ENCODE assay signal across 22 mouse cellular contexts in genomic region chr10:105727353-105727752, GRCm38 (mm10).
DNase-seq lines count a peak whose midpoint lies in the region; ATAC-seq and TF ChIP-seq lines count a peak whose summit lies in the region.
"Had no signal": no experiment of that assay in that cellular context is flagged by ENCODE, and none has a peak within 500 bp of the region (broad histone marks: within the 10 kb centered on the region; RNA-seq: fewer than 3 reads in every experiment).

No protein-coding gene starts in this region.

- WGBS in forebrain, embryonic 13.5 days: 57% methylated on average over 6 of the region's 6 CpGs
- 90% methylated on average over 6 of the region's 6 CpGs for WGBS in forebrain, embryonic 10.5 days
- 61% methylated on average over 6 of the region's 6 CpGs for WGBS in forebrain, embryonic 14.5 days
- 53% methylated on average over 6 of the region's 6 CpGs for WGBS in forebrain, postnatal 0 days

- H3K27ac ChIP-seq in forebrain, embryonic 13.5 days: no peak overlapping the region
- H3K27ac ChIP-seq in forebrain, embryonic 10.5 days: no peak overlapping the region
- no peak overlapping the region for H3K27ac ChIP-seq in forebrain, embryonic 14.5 days (ENCODE audit: low read depth, low read length)
- no peak overlapping the region for H3K27ac ChIP-seq in forebrain, postnatal 0 days (ENCODE audit: low read depth, low read length)
- H3K27ac ChIP-seq: embryonic facial prominence, embryonic 12.5 days; embryonic facial prominence, embryonic 15.5 days; heart, adult 2 months; hindbrain, embryonic 12.5 days; hindbrain, embryonic 15.5 days had no signal

- DNase-seq in forebrain, embryonic 10.5 days (ENCODE audit: extremely low spot score, low spot score): no peak
- peak; percentile 14 for DNase-seq in 416B (ENCODE audit: low read depth)
- DNase-seq in forebrain, embryonic 14.5 days (ENCODE audit: low spot score): no peak
- DNase-seq in forebrain, postnatal 0 days: no peak
- DNase-seq in heart, adult 9 months (ENCODE audit: low spot score in 2 of 2): no peak
- no peak for DNase-seq in embryo, embryonic 9.5 days (ENCODE audit: extremely low spot score)
- DNase-seq: adrenal gland, adult 8-10 months; adrenal gland, postnatal 25 days; cerebellum, adult 18-20 months; cerebellum, adult 9-10 months; cerebellum, postnatal 14 days; gastrocnemius, postnatal 10 days; gastrocnemius, postnatal 36 days; heart, adult 2 months had no signal

- H3K36me3 ChIP-seq in forebrain, embryonic 13.5 days (ENCODE audit: poor library complexity, severe bottlenecking): no peaks in the 10 kb centered on the region
- no peaks in the 10 kb centered on the region for H3K36me3 ChIP-seq in forebrain, embryonic 10.5 days (replicated peaks)
- no peaks in the 10 kb centered on the region for H3K36me3 ChIP-seq in forebrain, embryonic 14.5 days (ENCODE audit: control insufficient read depth, insufficient read depth, low read length)
- no peaks in the 10 kb centered on the region for H3K36me3 ChIP-seq in forebrain, postnatal 0 days (ENCODE audit: insufficient read depth)
- H3K36me3 ChIP-seq: embryonic facial prominence, embryonic 12.5 days; embryonic facial prominence, embryonic 15.5 days; hindbrain, embryonic 12.5 days; hindbrain, embryonic 15.5 days had no signal

- no peak overlapping the region for H3K4me2 ChIP-seq in forebrain, embryonic 13.5 days
- no peak overlapping the region for H3K4me2 ChIP-seq in forebrain, embryonic 14.5 days (ENCODE audit: low read length)
- no peak overlapping the region for H3K4me2 ChIP-seq in forebrain, postnatal 0 days (ENCODE audit: low read depth)
- H3K4me2 ChIP-seq: embryonic facial prominence, embryonic 12.5 days; embryonic facial prominence, embryonic 15.5 days; heart, embryonic 11.5 days; hindbrain, embryonic 12.5 days; hindbrain, embryonic 15.5 days had no signal

- H3K4me1 ChIP-seq in forebrain, embryonic 13.5 days: no peaks in the 10 kb centered on the region
- no peaks in the 10 kb centered on the region for H3K4me1 ChIP-seq in forebrain, embryonic 10.5 days
- no peaks in the 10 kb centered on the region for H3K4me1 ChIP-seq in forebrain, embryonic 14.5 days (ENCODE audit: control insufficient read depth, insufficient read depth, low read length)
- no peaks in the 10 kb centered on the region for H3K4me1 ChIP-seq in forebrain, postnatal 0 days (ENCODE audit: insufficient read depth)
- H3K4me1 ChIP-seq: embryonic facial prominence, embryonic 12.5 days; embryonic facial prominence, embryonic 15.5 days; hindbrain, embryonic 12.5 days; hindbrain, embryonic 15.5 days had no signal

- no peak overlapping the region for H3K4me3 ChIP-seq in forebrain, embryonic 13.5 days
- H3K4me3 ChIP-seq in forebrain, embryonic 10.5 days: no peak overlapping the region
- no peak overlapping the region for H3K4me3 ChIP-seq in forebrain, embryonic 14.5 days (ENCODE audit: low read depth, low read length)
- no peak overlapping the region for H3K4me3 ChIP-seq in forebrain, postnatal 0 days (ENCODE audit: low read depth, low read length)
- H3K4me3 ChIP-seq: embryonic facial prominence, embryonic 12.5 days; embryonic facial prominence, embryonic 15.5 days; heart, adult 2 months; hindbrain, embryonic 12.5 days; hindbrain, embryonic 15.5 days had no signal

- no peaks in the 10 kb centered on the region for H3K27me3 ChIP-seq in forebrain, embryonic 13.5 days
- no peaks in the 10 kb centered on the region for H3K27me3 ChIP-seq in forebrain, embryonic 10.5 days (ENCODE audit: poor library complexity, severe bottlenecking)
- no peaks in the 10 kb centered on the region for H3K27me3 ChIP-seq in forebrain, embryonic 14.5 days (replicated peaks; ENCODE audit: control insufficient read depth, insufficient read depth, low read length)
- H3K27me3 ChIP-seq in forebrain, postnatal 0 days (ENCODE audit: insufficient read depth, low read length): no peaks in the 10 kb centered on the region
- H3K27me3 ChIP-seq: embryonic facial prominence, embryonic 12.5 days; embryonic facial prominence, embryonic 15.5 days; hindbrain, embryonic 12.5 days; hindbrain, embryonic 15.5 days had no signal

- ATAC-seq in forebrain, embryonic 13.5 days: peak; percentile 65; the same call in 1 of the 2 replicates
- peak; percentile 57 for ATAC-seq in forebrain, embryonic 14.5 days
- ATAC-seq in forebrain, postnatal 0 days: peak; percentile 23; the same call in 1 of the 2 replicates
- ATAC-seq: activated CD4-positive, CD25-positive, alpha-beta regulatory T cell, adult 4 months; intestine, postnatal 0 days had no signal

- TF ChIP-seq CTCF in forebrain, postnatal 0 days (IDR thresholded peaks at IDR 0.05; ENCODE audit: low read depth): no peak

- H3K9ac ChIP-seq in forebrain, embryonic 13.5 days: no peak overlapping the region
- H3K9ac ChIP-seq in forebrain, embryonic 14.5 days (ENCODE audit: low read length): no peak overlapping the region
- H3K9ac ChIP-seq in forebrain, postnatal 0 days: no peak overlapping the region
- H3K9ac ChIP-seq: embryonic facial prominence, embryonic 12.5 days; embryonic facial prominence, embryonic 15.5 days; hindbrain, embryonic 12.5 days; hindbrain, embryonic 15.5 days had no signal

- H3K9me3 ChIP-seq in forebrain, embryonic 13.5 days (replicated peaks): no peaks in the 10 kb centered on the region
- no peaks in the 10 kb centered on the region for H3K9me3 ChIP-seq in forebrain, embryonic 10.5 days
- H3K9me3 ChIP-seq in forebrain, embryonic 14.5 days (replicated peaks; ENCODE audit: control insufficient read depth, low read length): no peaks in the 10 kb centered on the region
- H3K9me3 ChIP-seq in forebrain, postnatal 0 days (ENCODE audit: low read length): no peaks in the 10 kb centered on the region
- H3K9me3 ChIP-seq: embryonic facial prominence, embryonic 12.5 days; embryonic facial prominence, embryonic 15.5 days; hindbrain, embryonic 12.5 days; hindbrain, embryonic 15.5 days had no signal
